Mouse (Mus musculus) heart, adult 2 months (tissue): Measurements from ENCODE around the gene Gins1.

Experiments
- CTCF ChIP-seq: fragments of 200-600 bp; IDR thresholded peaks from 2 replicates; pipeline ENCODE4 v1.8.1; 2022; ENCODE audit warnings: antibody characterized with exemption, mild to moderate bottlenecking, moderate library complexity
- EP300 ChIP-seq: fragments of 200-500 bp; IDR thresholded peaks from 2 replicates; pipeline ENCODE4 v1.6.1; 2011; ENCODE audit warnings: low read depth, low read length, control low read depth; ENCODE audit not compliant: insufficient read depth
- POLR2A ChIP-seq: fragments of 200-500 bp; IDR thresholded peaks from 2 replicates; pipeline ENCODE4 v1.6.1; 2011; ENCODE audit warnings: mild to moderate bottlenecking, low read depth, low read length, control low read depth; ENCODE audit not compliant: insufficient read depth

- TF ChIP-seq CTCF (no peak), POLR2A (no peak), EP300 (no peak)
Measured at GRCm38 (mm10) chr2:150944017-150944416, 38.8 kb downstream of the Gins1 start.
